Mouse (Mus musculus) liver, embryonic 14.5 days (tissue): Measurements from ENCODE around the gene Gulp1.

ENCODE experiments used
- CTCF ChIP-seq: IDR thresholded peaks from 2 replicates; pipeline ENCODE4 v1.5.1; 2016; ENCODE audit warnings: antibody characterized with exemption, low read depth, control low read depth
- EP300 ChIP-seq: IDR thresholded peaks from 2 replicates; pipeline ENCODE4 v1.6.1; 2016; ENCODE audit warnings: antibody characterized with exemption, low read depth

DNA sequence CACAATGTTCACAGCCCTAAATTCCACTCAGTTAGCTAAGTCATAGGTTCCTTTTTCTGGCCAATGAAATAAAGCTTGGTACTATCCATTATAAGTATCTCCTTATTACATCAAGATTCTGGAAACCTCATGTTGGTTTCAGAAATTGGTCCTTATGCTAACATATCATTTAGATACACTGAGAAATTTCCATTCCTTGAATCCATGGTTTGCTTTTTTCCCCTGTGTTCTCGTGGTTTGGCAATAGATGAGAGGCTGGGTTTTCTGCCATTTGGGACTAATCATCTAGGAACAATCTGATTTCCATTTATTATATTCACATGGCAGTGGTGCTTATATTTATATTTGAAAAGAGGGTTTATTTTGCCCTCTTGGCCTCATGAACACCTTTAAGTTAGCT lies 226.9 kb downstream of the Gulp1 start:
- TF ChIP-seq CTCF, result no peak
- TF ChIP-seq EP300, result no peak
